Mouse (Mus musculus): ENCODE measurements at regions not wholly inside any gene's neighbourhood (a gene's known extent, or its start where the extent isn't known, plus 50 kb on each side); places are given as distances from the start of the nearest gene placed in this dataset.

DNA sequence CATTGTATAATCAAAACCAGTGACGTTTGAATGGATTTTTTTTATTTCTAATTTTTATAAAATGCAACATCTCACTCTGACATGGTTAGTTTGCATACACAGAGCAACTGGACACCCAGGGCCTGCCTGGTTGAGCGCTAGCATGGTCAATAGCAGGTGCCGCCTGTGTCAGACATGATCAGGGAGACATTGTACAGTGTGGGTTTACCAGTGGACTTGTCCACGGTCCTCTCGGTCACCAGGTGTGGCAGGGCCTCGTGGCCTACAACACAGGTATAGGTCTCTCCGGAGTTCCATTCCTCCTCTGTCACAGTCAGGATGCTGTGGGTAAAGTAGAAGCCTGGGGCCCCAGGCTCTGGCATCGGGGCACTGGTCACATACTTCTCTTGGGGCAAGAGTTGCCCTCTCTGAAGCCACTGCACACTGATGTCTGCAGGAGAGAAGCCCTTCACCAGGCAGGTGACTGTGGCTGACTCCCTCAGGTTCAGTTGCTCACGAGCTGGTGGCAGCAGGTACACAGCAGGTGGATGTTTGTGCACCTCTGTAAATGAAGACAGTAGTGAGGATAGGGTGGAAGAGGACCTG is 68.5 kb upstream of the Adam6b start:
- no peak for TF ChIP-seq CTCF (IDR thresholded peaks at IDR 0.05; ENCODE audit: insufficient read depth, low read length)
- no peak for TF ChIP-seq POLR2A (IDR thresholded peaks at IDR 0.05; ENCODE audit: borderline replicate concordance, extremely low read depth, low read depth, low read length)
